Mouse (Mus musculus): ENCODE data around the gene Slc4a1ap.
A peak's percentile ranks its signal among the peaks of the same experiment; 100 is the strongest.
"Not testable (repeated sequence)": the region's sequence is repeated elsewhere in the genome, so short reads cannot be mapped to it uniquely, and the experiment has no call there.

Gene Slc4a1ap

GRCm38 (mm10) chr5:31526354-31527116, at the start of gene Slc4a1ap:
Gene Slc4a1ap (plus strand): TSS chr5:31526995.
- peak; percentile 86 for DNase-seq (ENCODE audit: low read depth, low spot score)

DNA sequence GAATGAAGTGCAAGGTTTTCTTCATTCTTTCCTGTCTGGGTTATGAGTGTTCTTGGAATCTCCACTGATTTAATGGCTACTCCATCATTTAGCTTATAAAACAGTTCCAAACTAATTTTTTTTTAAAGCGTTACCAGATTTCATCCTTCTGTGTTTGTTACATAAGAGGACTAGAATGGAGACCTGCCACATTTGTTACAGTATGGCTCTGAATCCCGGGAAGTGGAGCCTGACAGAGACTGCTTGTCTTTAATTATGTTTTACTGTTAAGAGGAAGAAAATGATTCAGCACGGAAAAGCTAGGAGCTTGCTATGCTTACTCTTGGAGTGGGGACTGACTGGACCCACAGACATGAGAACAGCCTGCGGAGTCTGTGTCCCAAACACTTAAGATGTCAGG, 46.3 kb upstream of the Slc4a1ap start:
- DNase-seq (ENCODE audit: low read depth, low spot score): no peak

- DNase-seq (ENCODE audit: low read depth, low spot score): no peak
Measured at GRCm38 (mm10) chr5:31485440-31485839, 41.4 kb upstream of the Slc4a1ap start, which contains the start of gene 4930548H24Rik. Gene 4930548H24Rik (plus strand): TSS chr5:31485740.

- DNase-seq (ENCODE audit: low read depth, low spot score): no peak
Measured at GRCm38 (mm10) chr5:31487889-31488288, 38.9 kb upstream of the Slc4a1ap start.

- no peak for DNase-seq (ENCODE audit: low read depth, low spot score)
Measured at GRCm38 (mm10) chr5:31489116-31489769, 37.6 kb upstream of the Slc4a1ap start.

- DNase-seq (ENCODE audit: low read depth, low spot score): no peak
Measured at GRCm38 (mm10) chr5:31492031-31492430, 34.8 kb upstream of the Slc4a1ap start.

- DNase-seq (ENCODE audit: low read depth, low spot score): peak; percentile 94
Measured at GRCm38 (mm10) chr5:31494513-31495297, 32.1 kb upstream of the Slc4a1ap start, which contains the start of gene Gpn1. Gene Gpn1 (plus strand): TSS chr5:31494741.

- DNase-seq (ENCODE audit: low read depth, low spot score): no peak
Measured at GRCm38 (mm10) chr5:31504843-31505242, 22.0 kb upstream of the Slc4a1ap start.

DNA sequence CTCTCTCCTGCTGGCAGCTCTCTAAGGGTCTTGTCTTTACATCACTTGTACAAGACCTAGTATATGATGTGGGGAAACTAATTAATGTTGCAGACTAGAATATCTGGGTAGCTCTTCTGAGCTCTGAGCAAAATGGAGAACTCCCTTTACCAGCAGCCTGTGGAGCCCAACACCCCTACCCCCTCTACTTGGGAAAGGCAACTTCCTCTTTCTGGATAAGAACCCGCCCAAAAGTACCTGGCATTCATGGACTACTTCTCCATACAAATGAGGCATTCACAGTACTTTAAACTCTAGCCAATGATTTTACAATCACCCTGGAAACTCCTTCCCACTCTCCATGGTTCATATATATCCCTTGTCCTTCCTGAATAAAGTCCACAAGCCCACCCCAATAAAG, 14.3 kb upstream of the Slc4a1ap start:
- no peak for DNase-seq (ENCODE audit: low read depth, low spot score)

- DNase-seq (ENCODE audit: low read depth, low spot score): no peak
Measured at GRCm38 (mm10) chr5:31520556-31520955, 6.2 kb upstream of the Slc4a1ap start.

DNA sequence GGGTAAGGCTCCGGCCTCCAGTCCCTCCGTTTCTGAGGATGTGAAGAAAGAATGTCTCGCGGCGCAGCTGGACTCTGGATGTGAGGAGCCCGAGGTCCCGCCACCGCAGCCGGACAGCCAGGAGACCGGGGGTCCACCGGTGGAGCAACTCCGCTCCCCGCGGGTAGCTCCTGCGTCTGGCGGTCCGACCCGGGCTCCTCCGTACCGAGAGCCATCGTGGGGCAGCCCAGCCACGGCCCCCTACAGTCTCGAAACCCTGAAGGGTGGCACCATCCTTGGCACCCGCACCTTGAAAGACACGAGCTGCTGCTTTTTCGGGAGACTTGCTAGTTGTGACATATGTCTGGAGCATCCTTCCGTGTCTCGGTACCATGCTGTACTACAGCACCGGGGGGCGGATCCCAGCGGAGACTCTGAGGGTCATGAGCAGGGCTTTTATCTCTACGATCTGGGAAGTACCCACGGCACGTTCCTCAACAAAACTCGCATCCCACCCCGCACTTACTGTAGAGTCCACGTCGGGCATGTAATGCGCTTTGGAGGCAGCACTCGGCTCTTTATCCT, 404 bp downstream of the Slc4a1ap start:
- DNase-seq (ENCODE audit: low read depth, low spot score): no peak

- not testable (repeated sequence) for DNase-seq (ENCODE audit: low read depth, low spot score)
Measured at GRCm38 (mm10) chr5:31527707-31528106, 912 bp downstream of the Slc4a1ap start, which contains the start of gene Supt7l. Gene Supt7l (minus strand): TSS chr5:31527807.

DNA sequence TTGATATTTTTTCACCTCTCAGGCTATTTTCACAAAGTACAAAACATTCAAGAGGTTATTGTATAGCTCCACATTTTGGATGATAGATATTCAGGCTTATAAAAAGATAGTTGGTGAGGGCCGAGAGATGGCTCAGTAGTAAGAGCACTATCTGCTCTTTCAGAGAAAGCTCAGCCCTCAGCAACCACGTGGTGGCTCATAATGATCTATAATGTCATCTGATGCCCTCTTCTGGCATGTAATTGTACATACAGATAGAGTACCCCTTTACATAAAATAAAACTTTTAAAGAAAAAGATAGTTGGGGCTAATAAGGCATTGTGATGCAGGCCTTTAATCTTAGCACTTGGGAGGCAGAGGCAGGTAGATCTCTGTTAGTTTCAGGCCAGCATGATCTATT, 1.8 kb downstream of the Slc4a1ap start:
- no peak for DNase-seq (ENCODE audit: low read depth, low spot score)

GRCm38 (mm10) chr5:31535228-31535627, 8.4 kb downstream of the Slc4a1ap start:
- DNase-seq (ENCODE audit: low read depth, low spot score): no peak

DNA sequence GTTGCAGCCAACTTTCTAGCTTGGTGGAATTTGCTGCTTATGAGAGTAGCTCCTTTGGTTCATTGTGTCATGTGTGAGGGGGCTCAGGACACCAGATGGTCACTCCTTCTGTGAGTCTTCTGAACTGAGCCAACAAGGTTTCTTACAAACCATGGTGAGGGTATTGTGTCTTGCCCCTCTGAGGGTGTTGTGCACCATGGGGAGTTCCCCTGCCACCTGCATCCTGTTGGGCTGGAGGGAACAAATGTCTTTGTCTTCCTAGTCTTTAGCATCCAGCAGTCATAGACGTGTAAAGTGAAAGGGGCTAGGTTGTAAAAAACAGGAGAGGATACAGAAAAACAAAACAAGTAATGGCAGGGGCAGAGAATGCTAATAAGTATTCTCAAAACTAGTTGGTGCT, 32.6 kb downstream of the Slc4a1ap start:
- DNase-seq (ENCODE audit: low read depth, low spot score): no peak

DNA sequence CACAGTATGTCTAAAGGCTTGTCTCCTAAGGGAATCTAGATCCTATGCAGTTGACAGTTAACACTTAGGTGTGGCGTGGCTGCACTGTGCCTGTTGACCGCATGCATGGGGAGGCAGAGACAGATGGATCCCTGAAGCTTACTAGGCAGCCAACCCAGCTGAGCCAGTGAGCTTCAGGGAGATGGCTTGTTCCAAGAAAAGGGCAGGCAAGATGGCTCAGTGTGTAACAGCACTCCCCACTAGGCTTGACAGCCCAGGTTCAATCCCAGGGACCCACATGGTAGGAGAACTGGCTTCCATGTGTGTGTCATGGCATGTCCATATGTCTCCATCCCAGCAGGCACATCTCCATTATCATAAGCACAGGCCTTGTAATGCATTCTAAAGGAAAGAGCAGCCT, 33.6 kb downstream of the Slc4a1ap start:
- DNase-seq (ENCODE audit: low read depth, low spot score): no peak

DNA sequence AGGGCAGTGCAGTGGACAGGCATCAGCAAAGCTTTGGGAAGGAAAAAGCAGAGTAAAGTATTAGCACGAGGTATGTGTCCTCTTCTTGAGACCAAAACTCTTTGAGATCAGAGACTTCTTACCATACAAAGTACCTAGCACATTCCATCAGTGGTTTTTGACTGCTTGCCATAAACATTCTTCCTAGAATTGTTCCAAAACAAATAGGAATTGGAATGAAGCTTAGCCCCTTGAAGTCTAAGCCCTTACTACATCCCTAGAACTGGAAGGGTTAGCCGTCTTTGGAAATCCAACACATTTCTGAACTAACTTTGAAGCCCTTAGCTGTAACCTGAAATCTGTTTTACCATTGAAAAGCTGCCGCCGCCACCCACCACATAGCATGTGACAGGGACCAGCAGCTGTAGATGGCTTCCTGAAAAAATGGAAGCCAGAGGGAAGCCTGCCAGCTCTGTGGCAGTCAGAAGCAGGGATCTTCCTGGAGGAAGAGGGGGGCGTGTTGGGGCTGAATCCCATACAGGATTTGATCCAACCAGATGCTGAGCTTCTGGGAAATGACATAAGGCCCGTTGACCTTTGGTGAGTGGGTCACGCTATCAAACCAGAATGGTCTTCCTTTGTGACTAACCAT, 35.4 kb downstream of the Slc4a1ap start:
- DNase-seq (ENCODE audit: low read depth, low spot score): no peak

- DNase-seq (ENCODE audit: low read depth, low spot score): peak; percentile 87
Measured at GRCm38 (mm10) chr5:31563496-31563895, 36.7 kb downstream of the Slc4a1ap start.

DNA sequence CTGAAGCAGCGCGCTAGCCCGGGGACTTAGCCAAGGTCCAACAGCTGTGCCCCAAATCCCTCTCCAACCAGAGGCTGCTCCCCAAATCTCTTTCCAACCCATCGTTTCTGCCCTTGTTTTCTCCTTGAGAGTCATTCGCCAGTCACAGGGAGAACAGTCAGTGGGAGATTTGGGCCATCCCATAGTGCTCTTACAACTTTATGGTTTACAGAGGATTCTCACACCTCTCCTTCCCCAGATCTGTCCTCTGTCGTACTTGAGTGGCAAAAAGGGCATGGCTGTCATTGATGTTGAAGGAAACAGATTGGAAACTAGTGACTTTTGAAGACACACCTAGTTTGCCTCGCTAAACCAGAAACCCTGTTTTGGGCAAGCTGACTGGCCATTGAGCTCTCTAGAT, 37.1 kb downstream of the Slc4a1ap start:
- no peak for DNase-seq (ENCODE audit: low read depth, low spot score)

DNA sequence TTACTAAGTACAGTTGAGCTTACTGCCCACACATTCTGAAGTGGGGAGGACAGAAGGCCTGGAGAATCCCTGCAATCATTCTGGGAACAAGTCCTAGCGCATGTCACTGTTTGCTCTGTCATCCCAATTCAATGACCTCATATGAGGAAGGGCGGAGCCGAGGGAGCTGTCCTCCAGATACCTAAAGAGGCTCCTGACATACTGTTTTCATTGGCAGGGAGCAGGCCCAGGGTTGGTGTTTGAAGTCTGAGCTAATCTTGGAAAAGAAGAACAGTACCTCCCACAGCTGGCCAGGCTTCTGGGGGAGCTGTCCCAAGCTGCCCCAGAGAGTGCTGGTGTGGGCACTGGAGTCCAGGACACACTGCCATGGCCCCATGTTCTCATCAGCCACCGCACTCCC, 38.2 kb downstream of the Slc4a1ap start:
- DNase-seq (ENCODE audit: low read depth, low spot score): no peak

GRCm38 (mm10) chr5:31566026-31566425, 39.2 kb downstream of the Slc4a1ap start:
- no peak for DNase-seq (ENCODE audit: low read depth, low spot score)
